Mouse (Mus musculus) lung, postnatal 0 days (tissue): ENCODE results near the gene Iqcc. TPM values are rescaled to one million over a fixed set of nuclear protein-coding genes. Genes with fewer than 3 reads are reported as not detected.

ENCODE experiments used
- ATAC-seq: fragments of 200-750 bp; cut with Nextera tagmentation; 2 replicates; pipeline ENCODE4 v1.8.0; 2017; ENCODE audit warnings: moderate library complexity
- DNase-seq: peaks from one replicate; pipeline ENCODE4 v3.0.0-alpha.2; 2016; ENCODE audit warnings: low spot score
- H3K27ac ChIP-seq: fragments of 300-500 bp; sonication (generic); 2 replicates; pipeline ENCODE4 v1.5.1; 2014; ENCODE audit warnings: antibody characterized with exemption, mild to moderate bottlenecking, low read length, mixed read lengths
- H3K27me3 ChIP-seq: fragments of 300-500 bp; sonication (generic); replicated peaks from 2 replicates; pipeline ENCODE4 v1.6.1; 2014; ENCODE audit warnings: low read length, mixed read lengths; ENCODE audit not compliant: insufficient read depth
- H3K36me3 ChIP-seq: fragments of 300-500 bp; sonication (generic); 2 replicates; pipeline ENCODE4 v1.6.1; 2014; ENCODE audit warnings: low read length, mixed read lengths; ENCODE audit not compliant: insufficient read depth
- H3K4me1 ChIP-seq: fragments of 300-500 bp; sonication (generic); 2 replicates; pipeline ENCODE4 v1.6.1; 2014; ENCODE audit warnings: antibody characterized with exemption, low read depth, low read length, mixed read lengths; ENCODE audit not compliant: insufficient read depth
- H3K4me2 ChIP-seq: fragments of 300-500 bp; sonication (generic); replicated peaks from 2 replicates; pipeline ENCODE4 v1.6.1; 2014; ENCODE audit warnings: low read depth, mild to moderate bottlenecking, low read length, moderate library complexity, mixed read lengths
- H3K4me3 ChIP-seq: fragments of 300-500 bp; sonication (generic); 2 replicates; pipeline ENCODE4 v1.5.1; 2014; ENCODE audit warnings: low read depth, low read length
- H3K9ac ChIP-seq: fragments of 300-500 bp; sonication (generic); replicated peaks from 2 replicates; pipeline ENCODE4 v1.6.1; 2014; ENCODE audit warnings: low read depth, mild to moderate bottlenecking
- H3K9me3 ChIP-seq: fragments of 300-500 bp; sonication (generic); 2 replicates; pipeline ENCODE4 v1.6.1; 2016; ENCODE audit warnings: low read length, mixed read lengths
- CTCF ChIP-seq: IDR thresholded peaks from 2 replicates; pipeline ENCODE4 v1.5.1; 2016; ENCODE audit warnings: antibody characterized with exemption, mild to moderate bottlenecking
- EP300 ChIP-seq: IDR thresholded peaks from 2 replicates; pipeline ENCODE4 v1.6.1; 2016; ENCODE audit warnings: antibody characterized with exemption, mild to moderate bottlenecking, control low read depth
- WGBS: fragments of 180-500 bp; shearing (Covaris S2); extraction: QIAGEN DNeasy Blood & Tissue Kit; methylation state at CpG from one replicate; pipeline ENCODE4 v1.1.7; 2014; 5-methylcytosine and 5-hydroxymethylcytosine counted together
- polyA plus RNA-seq: library from polyadenylated mRNA; unstranded; fragments of >200 nt; fragmentation: Nextera tagmentation; extraction: Ambion mirVana; gene quantifications from 2 replicates; pipeline ENCODE4 v1.2.1, GENCODE M21; 2015

Iqcc gene
- polyA plus RNA-seq, 1 experiment from 2014 or later: 27.8 TPM

DNA sequence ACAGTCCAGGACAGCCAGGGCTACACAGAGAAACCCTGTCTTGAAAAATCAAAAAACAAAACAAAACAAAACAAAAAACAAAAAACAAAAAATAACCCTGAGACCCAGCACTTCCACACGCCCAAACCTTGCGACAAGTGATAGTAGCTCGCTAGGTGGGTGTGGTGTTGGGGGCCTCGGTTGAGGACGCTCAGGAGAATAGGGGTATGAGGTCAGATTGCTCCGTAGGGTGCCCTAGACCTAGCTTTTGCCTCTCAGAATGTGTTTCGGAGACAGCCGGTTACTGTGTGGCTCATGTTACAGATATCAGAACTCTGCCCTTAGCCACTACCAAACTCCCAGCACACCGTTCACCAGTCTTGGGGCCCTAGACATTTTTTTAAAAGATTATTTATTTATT lies 33.1 kb downstream of the Iqcc start:
- TF ChIP-seq CTCF (no peak), EP300 (no peak)
- no peak overlapping the region for H3K4me3 ChIP-seq
- no peaks in the 10 kb centered on the region for H3K36me3 ChIP-seq

DNA sequence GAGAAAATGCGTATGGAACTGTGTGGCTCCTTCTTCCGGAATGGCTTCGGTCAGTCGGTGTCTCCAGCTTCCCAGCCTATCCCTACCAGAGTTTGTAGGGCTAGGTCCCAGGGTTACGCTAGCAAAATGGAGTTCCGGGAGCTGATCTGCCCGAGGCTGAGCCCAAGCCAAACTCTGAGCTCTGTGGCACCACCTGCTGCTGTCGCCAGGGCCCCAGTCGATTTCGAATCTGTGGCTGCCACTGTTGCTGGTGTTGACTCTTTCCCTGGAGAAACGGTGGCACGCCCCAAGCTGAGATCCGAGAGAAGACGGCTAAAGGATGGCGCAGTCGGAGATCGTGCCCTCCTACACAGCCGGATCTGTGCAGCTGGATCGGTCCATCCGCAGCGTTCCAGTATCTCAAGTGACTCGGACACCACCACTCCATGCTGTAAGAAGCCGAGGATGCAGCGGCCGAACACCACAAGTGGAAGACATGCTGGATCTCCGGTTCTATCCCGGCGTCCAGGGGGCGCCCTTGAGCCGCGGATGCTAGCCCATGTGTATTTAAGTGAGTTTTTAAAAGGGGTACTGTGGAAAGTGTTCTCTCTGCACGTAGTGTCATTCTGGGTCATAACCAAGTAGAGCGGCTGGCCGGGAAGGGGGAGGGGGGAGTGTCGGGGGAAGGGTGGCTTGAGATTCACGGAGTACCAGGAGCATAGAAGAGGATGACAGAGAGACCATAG lies 33.9 kb downstream of the Iqcc start:
- Histone ChIP-seq H3K27ac (peak overlapping the region; percentile 82; the same call in 1 of the 2 replicates), H3K4me3 (peak overlapping the region; percentile 45), H3K4me1 (peaks cover 6% of the 10 kb centered on the region; the same call in 1 of the 2 replicates), H3K9me3 (no peaks in the 10 kb centered on the region), H3K36me3 (no peaks in the 10 kb centered on the region), H3K9ac (peak overlapping the region; percentile 36), H3K4me2 (peak overlapping the region; percentile 69), H3K27me3 (no peaks in the 10 kb centered on the region)
- DNase-seq (peak; percentile 88), ATAC-seq (peak; percentile 89)
- no peak for TF ChIP-seq EP300
- peak; percentile 77 for TF ChIP-seq CTCF
- 2% methylated on average over 36 of the region's 36 CpGs for WGBS

More for the DNA sequence above, 33.1 kb downstream of the Iqcc start:
- Histone ChIP-seq H3K27me3 (no peaks in the 10 kb centered on the region), H3K27ac (no peak overlapping the region), H3K9me3 (no peaks in the 10 kb centered on the region), H3K4me1 (peaks cover 6% of the 10 kb centered on the region; the same call in 1 of the 2 replicates), H3K4me2 (peak overlapping the region; percentile 69; the same call in 1 of the 2 replicates), H3K9ac (no peak overlapping the region)
- ATAC-seq (no peak), DNase-seq (no peak)
- WGBS: 76% methylated on average over 9 of the region's 9 CpGs

DNA sequence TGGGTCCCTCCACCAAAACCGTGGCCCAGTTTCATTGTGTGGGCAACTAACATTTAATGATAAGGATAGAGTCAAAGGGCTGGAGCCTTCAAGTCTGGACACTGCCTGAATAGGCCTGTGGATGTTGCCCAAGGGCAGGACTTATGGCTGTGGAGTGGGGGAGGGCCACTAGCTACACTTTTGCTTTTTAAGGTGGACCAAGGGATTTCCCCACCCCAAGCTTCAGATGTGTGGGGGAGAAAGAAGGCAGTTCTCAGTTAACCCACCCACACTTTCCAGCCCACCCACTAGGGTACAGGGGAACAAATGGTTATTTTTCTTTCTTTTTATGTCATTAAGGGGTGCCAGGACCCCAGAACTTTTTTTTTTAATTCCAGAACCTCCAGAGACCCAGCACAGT lies 34.5 kb downstream of the Iqcc start:
- peak overlapping the region; percentile 69 for H3K4me2 ChIP-seq
- peak; percentile 36 for DNase-seq
- H3K27ac ChIP-seq: peak overlapping the region; percentile 82; the same call in 1 of the 2 replicates
- WGBS: 83% methylated on average over 1 of the region's 1 CpGs
- H3K9me3 ChIP-seq: no peaks in the 10 kb centered on the region
- H3K36me3 ChIP-seq: no peaks in the 10 kb centered on the region
- TF ChIP-seq EP300 (no peak), CTCF (no peak)
- H3K4me3 ChIP-seq: peak overlapping the region; percentile 45; the same call in 1 of the 2 replicates
- peak; percentile 38 for ATAC-seq
- H3K9ac ChIP-seq: peak overlapping the region; percentile 36
- peaks cover 6% of the 10 kb centered on the region; the same call in 1 of the 2 replicates for H3K4me1 ChIP-seq
- no peaks in the 10 kb centered on the region for H3K27me3 ChIP-seq

DNA sequence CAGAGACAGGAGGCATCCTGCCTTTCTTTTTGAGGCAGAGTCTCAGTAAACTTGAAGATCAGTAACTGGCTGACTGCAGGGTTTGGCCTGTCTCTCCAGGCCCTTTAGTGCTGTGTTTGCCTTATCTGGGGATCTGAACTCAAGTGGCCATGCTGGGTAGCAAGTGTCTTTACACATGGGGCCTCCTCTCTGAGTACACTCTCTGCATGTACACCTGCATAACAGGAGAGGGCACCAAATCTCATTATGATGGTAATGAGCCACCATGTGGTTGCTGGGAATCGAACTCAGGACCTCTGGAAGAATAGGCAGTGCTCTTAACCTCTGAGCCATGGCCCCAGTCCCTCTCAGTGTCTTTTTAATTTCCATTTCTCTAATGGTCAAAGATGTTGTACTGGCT lies 36.6 kb downstream of the Iqcc start:
- H3K9me3 ChIP-seq: no peaks in the 10 kb centered on the region
- H3K9ac ChIP-seq: no peak overlapping the region
- no peak for TF ChIP-seq EP300
- no peak for TF ChIP-seq CTCF
- no peak for DNase-seq
- H3K36me3 ChIP-seq: no peaks in the 10 kb centered on the region
- H3K4me2 ChIP-seq: no peak overlapping the region
- H3K27ac ChIP-seq: no peak overlapping the region
- no peak for ATAC-seq
- no peak overlapping the region for H3K4me3 ChIP-seq
- peaks cover 6% of the 10 kb centered on the region; the same call in 1 of the 2 replicates for H3K4me1 ChIP-seq
- no peaks in the 10 kb centered on the region for H3K27me3 ChIP-seq
- WGBS: 86% methylated on average over 1 of the region's 1 CpGs

DNA sequence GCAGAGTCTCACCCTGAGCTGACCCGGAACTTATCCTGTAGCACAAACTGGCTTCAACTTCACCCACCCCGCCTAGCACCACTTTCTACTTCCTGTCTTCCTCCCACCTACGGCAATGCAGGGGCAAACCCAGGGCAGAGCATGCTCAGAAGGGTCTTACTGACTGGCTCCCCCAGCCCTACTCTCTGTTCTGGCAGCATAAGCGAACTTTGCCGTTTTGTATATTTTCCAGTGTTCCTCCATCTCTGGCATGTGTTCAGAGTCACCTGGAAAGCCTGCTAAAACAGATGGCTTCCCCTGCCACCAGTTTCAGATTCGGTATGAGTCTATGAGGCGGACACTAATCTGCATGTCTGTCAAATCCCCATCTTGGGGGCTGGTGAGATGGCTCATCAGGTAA lies 38.6 kb downstream of the Iqcc start:
- H3K9me3 ChIP-seq: no peaks in the 10 kb centered on the region
- 45% methylated on average over 7 of the region's 7 CpGs for WGBS
- DNase-seq (no peak), ATAC-seq (no peak)
- no peak overlapping the region for H3K27ac ChIP-seq
- peaks cover 6% of the 10 kb centered on the region; the same call in 1 of the 2 replicates for H3K4me1 ChIP-seq
- no peak overlapping the region for H3K4me3 ChIP-seq
- no peaks in the 10 kb centered on the region for H3K36me3 ChIP-seq
- no peaks in the 10 kb centered on the region for H3K27me3 ChIP-seq
- TF ChIP-seq EP300 (no peak), CTCF (no peak)
- no peak overlapping the region for H3K9ac ChIP-seq
- H3K4me2 ChIP-seq: no peak overlapping the region

DNA sequence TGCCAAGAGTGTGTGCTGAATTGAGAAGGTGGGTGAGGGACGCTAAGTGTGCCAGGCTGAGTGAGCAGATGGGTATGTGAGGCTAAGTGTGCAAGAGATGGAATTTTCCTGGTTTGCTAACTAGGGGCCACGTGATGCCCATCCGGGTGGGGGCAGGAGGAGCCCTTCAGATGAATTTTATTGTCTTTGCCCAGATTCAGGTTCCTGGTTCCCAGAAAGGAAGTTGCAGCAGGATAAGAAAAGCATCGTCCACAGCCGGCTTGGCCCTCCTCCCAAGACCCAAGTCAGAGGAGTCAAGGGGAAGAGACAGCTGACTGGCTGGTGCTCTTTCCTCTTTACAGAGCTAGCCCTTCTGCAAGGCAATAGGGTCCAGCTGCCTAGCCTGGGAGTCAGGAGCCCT lies 40.4 kb downstream of the Iqcc start, which contains the start of gene Fam167b:
TSS of gene Fam167b (minus strand) at position 84 of the 400 bp plus-strand sequence.
- Histone ChIP-seq H3K27me3 (no peaks in the 10 kb centered on the region), H3K27ac (peak within 1 kb of the TSS; percentile 43; the same call in 1 of the 2 replicates), H3K9me3 (no peaks in the 10 kb centered on the region), H3K36me3 (no peaks in the 10 kb centered on the region), H3K4me1 (no peaks in the 10 kb centered on the region), H3K9ac (no peak within 1 kb of the TSS; the same call in 1 of the 2 replicates), H3K4me3 (no peak within 1 kb of the TSS), H3K4me2 (peak within 1 kb of the TSS; percentile 20; the same call in 1 of the 2 replicates)
- peak; percentile 42 for DNase-seq
- 53% methylated on average over 5 of the region's 5 CpGs for WGBS
- ATAC-seq: peak; percentile 50
- TF ChIP-seq CTCF: no peak
- no peak for TF ChIP-seq EP300
